Mouse (Mus musculus) thymus, postnatal 0 days (tissue): Measurements from ENCODE around the gene Samd1. TPM values are rescaled to one million over a fixed set of nuclear protein-coding genes. Genes with fewer than 3 reads are reported as not detected.
A peak's percentile ranks its signal among the peaks of the same experiment; 100 is the strongest.

Experiments
- DNase-seq: peaks from one replicate; pipeline ENCODE4 v3.0.0-alpha.2; 2015; ENCODE audit warnings: low spot score
- microRNA counts: library from miRNA; unstranded; fragments of <30 nt; microRNA quantifications from one replicate; lab custom pipeline; 2015
- microRNA-seq: library from miRNA; unstranded; fragments of <30 nt; microRNA quantifications from one replicate; pipeline ENCODE4, GENCODE M21; 2016; ENCODE audit warnings: borderline number of aligned reads
- polyA plus RNA-seq: library from polyadenylated mRNA; unstranded; fragments of >200 nt; fragmentation: Nextera tagmentation; extraction: Ambion mirVana; gene quantifications from 2 replicates; pipeline ENCODE4 v1.2.1, GENCODE M21; 2015

Gene Samd1
- polyA plus RNA-seq, 1 experiment from 2014 or later, result 10.7 TPM

GRCm38 (mm10) chr8:84046505-84046904 lies 49.0 kb downstream of the Samd1 start:
- DNase-seq, result no peak

- DNase-seq, result no peak
These were observed 50.7 kb downstream of the Samd1 start for GRCm38 (mm10) chr8:84048171-84048570.

MicroRNAs encoded within 50 kb of the gene (microRNA counts, 519-probe panel; counts per million panel counts)
- microRNA mmu-miR-1199 (lab: Ali Mortazavi, UCI), result 473 counts per million, percentile 71 among the panel's probes with 10 or more counts

Small RNA genes lying within 50 kb of the gene (microRNA-seq; reads per million reads assigned to microRNA genes)
- gene Mir1199 (1.2 reads per million), gene Mir8111 (5.8 reads per million, percentile 9 among the genes with 10 or more reads in this experiment)

Other genes with a start within 250 kb of the Samd1 start
- gene Adgrl1, start 97.6 kb upstream of the Samd1 start, polyA plus RNA-seq, result 7.8 and 14.3 TPM in 2 replicates
- 0.10 and 0.18 TPM in 2 replicates for gene Gm10644, start 42.5 kb upstream of the Samd1 start, polyA plus RNA-seq
- 117 and 135 TPM in 2 replicates for gene Asf1b, start 42.2 kb upstream of the Samd1 start, polyA plus RNA-seq
- gene Prkaca, start 24.7 kb upstream of the Samd1 start, polyA plus RNA-seq, result 64.2 and 65.8 TPM in 2 replicates
- 0.86 and 1.1 TPM in 2 replicates for gene 1700067K01Rik, start 3.8 kb downstream of the Samd1 start, polyA plus RNA-seq
- gene 2210011C24Rik, start 14.5 kb downstream of the Samd1 start, polyA plus RNA-seq, result 0.23 and 0.60 TPM in 2 replicates
- gene Palm3, start 23.8 kb downstream of the Samd1 start, polyA plus RNA-seq, result 5.1 and 5.8 TPM in 2 replicates
- 20.3 and 20.5 TPM in 2 replicates for gene Il27ra, start 44.9 kb downstream of the Samd1 start, polyA plus RNA-seq
- gene Rln3, start 47.3 kb downstream of the Samd1 start, polyA plus RNA-seq, result 5.3 and 5.7 TPM in 2 replicates
- 0.90 TPM in 2 replicates for gene Gm10643, start 67.5 kb downstream of the Samd1 start, polyA plus RNA-seq
- gene Rfx1, start 69.2 kb downstream of the Samd1 start, polyA plus RNA-seq, result 5.4 and 6.1 TPM in 2 replicates
- gene Dcaf15, start 107.1 kb downstream of the Samd1 start, polyA plus RNA-seq, result 14.7 and 18.1 TPM in 2 replicates
- gene Podnl1, start 128.3 kb downstream of the Samd1 start, polyA plus RNA-seq, result 2.1 and 2.3 TPM in 2 replicates
- 18.9 and 20.1 TPM in 2 replicates for gene Cc2d1a, start 150.3 kb downstream of the Samd1 start, polyA plus RNA-seq
- 1.3 and 1.4 TPM in 2 replicates for gene 4930432K21Rik, start 150.4 kb downstream of the Samd1 start, polyA plus RNA-seq
- 5.3 and 6.2 TPM in 2 replicates for gene Nanos3, start 187.5 kb downstream of the Samd1 start, polyA plus RNA-seq
- gene Zswim4, start 239.4 kb downstream of the Samd1 start, polyA plus RNA-seq, result 12.7 and 13.2 TPM in 2 replicates